8 mouse cellular contexts compared by ENCODE assay signal in genomic region chr8:105700566-105700965, GRCm38 (mm10). TPM values are rescaled to one million over a fixed set of nuclear protein-coding genes. Genes with fewer than 3 reads are reported as not detected.
DNase-seq lines count a peak whose midpoint lies in the region; ATAC-seq and TF ChIP-seq lines count a peak whose summit lies in the region.

No protein-coding gene starts in this region.

- H3K27me3 ChIP-seq in kidney, adult 2 months (replicated peaks; ENCODE audit: control insufficient read depth, insufficient read depth, low read length), result no peaks in the 10 kb centered on the region
- H3K27me3 ChIP-seq in forebrain, embryonic 10.5 days (ENCODE audit: poor library complexity, severe bottlenecking), result peaks cover 2% of the 10 kb centered on the region
- no peaks in the 10 kb centered on the region for H3K27me3 ChIP-seq in kidney, postnatal 0 days (ENCODE audit: insufficient read depth, low read length)
- H3K27me3 ChIP-seq in lung, embryonic 15.5 days, result no peaks in the 10 kb centered on the region

- H3K4me2 ChIP-seq in kidney, postnatal 0 days (ENCODE audit: low read length), result peak overlapping the region; percentile 92
- H3K4me2 ChIP-seq in lung, embryonic 15.5 days, result peak overlapping the region; percentile 84

- no peaks in the 10 kb centered on the region for H3K9me3 ChIP-seq in forebrain, embryonic 10.5 days
- H3K9me3 ChIP-seq in kidney, postnatal 0 days (replicated peaks; ENCODE audit: low read length), result no peaks in the 10 kb centered on the region
- no peaks in the 10 kb centered on the region for H3K9me3 ChIP-seq in lung, embryonic 15.5 days

- TF ChIP-seq POLR2A in kidney, adult 2 months (IDR thresholded peaks at IDR 0.05; ENCODE audit: low read depth, low read length), result no peak
- TF ChIP-seq POLR2A in olfactory bulb, adult 2 months (IDR thresholded peaks at IDR 0.05; ENCODE audit: insufficient read depth, low read depth, low read length), result no peak

- peak overlapping the region; percentile 82 for H3K4me3 ChIP-seq in kidney, adult 2 months (ENCODE audit: insufficient read depth, low read depth, low read length)
- peak overlapping the region; percentile 77 for H3K4me3 ChIP-seq in forebrain, embryonic 10.5 days
- peak overlapping the region; percentile 51 for H3K4me3 ChIP-seq in kidney, postnatal 0 days (replicated peaks; ENCODE audit: low read depth, low read length)
- H3K4me3 ChIP-seq in lung, embryonic 15.5 days, result peak overlapping the region; percentile 83
- H3K4me3 ChIP-seq in olfactory bulb, adult 2 months (ENCODE audit: insufficient read depth, low read depth, low read length), result peak overlapping the region; percentile 92

- DNase-seq in kidney, adult 2 months, result peak; percentile 70
- DNase-seq in kidney, adult 11 months, result no peak
- peak; percentile 54 for DNase-seq in MEL-GATA-1-ER (ENCODE audit: extremely low read depth, low read depth)
- no peak for DNase-seq in forebrain, embryonic 10.5 days (ENCODE audit: extremely low spot score, low spot score)
- DNase-seq in kidney, postnatal 0 days (ENCODE audit: low spot score), result peak; percentile 62
- no peak for DNase-seq in urinary bladder, postnatal 25 days (ENCODE audit: low spot score)

- no peak for TF ChIP-seq CTCF in kidney, adult 2 months (conservative IDR thresholded peaks at IDR 0.05; ENCODE audit: insufficient read depth, insufficient read length, low read depth, low read length)
- TF ChIP-seq CTCF in kidney, postnatal 0 days (IDR thresholded peaks at IDR 0.05; ENCODE audit: low read depth), result no peak
- TF ChIP-seq CTCF in olfactory bulb, adult 2 months (IDR thresholded peaks at IDR 0.05; ENCODE audit: insufficient read depth, low read depth, low read length), result no peak

- peak overlapping the region; percentile 50 for H3K9ac ChIP-seq in kidney, postnatal 0 days (ENCODE audit: low read depth, low read length)
- H3K9ac ChIP-seq in lung, embryonic 15.5 days, result peak overlapping the region; percentile 63

- ATAC-seq in kidney, postnatal 0 days (replicated peaks; ENCODE audit: low FRiP score, low read depth), result peak; percentile 18
- ATAC-seq in lung, embryonic 15.5 days (ENCODE audit: borderline replicate concordance, extremely low read depth, low FRiP score, low TSS enrichment), result peak; percentile 46

- WGBS in kidney, adult 2 months, result 0% methylated on average over 21 of the region's 21 CpGs
- WGBS in forebrain, embryonic 10.5 days, result under 1% methylated on average over 21 of the region's 21 CpGs
- 0% methylated on average over 21 of the region's 21 CpGs for WGBS in kidney, postnatal 0 days
- under 1% methylated on average over 21 of the region's 21 CpGs for WGBS in lung, embryonic 15.5 days
- under 1% methylated on average over 21 of the region's 21 CpGs for WGBS in olfactory bulb, adult 2 months

- H3K27ac ChIP-seq in kidney, adult 2 months (ENCODE audit: insufficient read depth, low read depth, low read length), result peak overlapping the region; percentile 93
- H3K27ac ChIP-seq in forebrain, embryonic 10.5 days, result peak overlapping the region; percentile 86
- H3K27ac ChIP-seq in kidney, postnatal 0 days, result peak overlapping the region; percentile 86
- peak overlapping the region; percentile 96 for H3K27ac ChIP-seq in lung, embryonic 15.5 days
- peak overlapping the region; percentile 99 for H3K27ac ChIP-seq in olfactory bulb, adult 2 months (ENCODE audit: insufficient read depth, low read depth, low read length)

- H3K36me3 ChIP-seq in kidney, adult 2 months (ENCODE audit: control insufficient read depth, insufficient read depth, low read length), result no peaks in the 10 kb centered on the region; the same call in 1 of the 2 replicates
- peaks cover 67% of the 10 kb centered on the region for H3K36me3 ChIP-seq in forebrain, embryonic 10.5 days (replicated peaks)
- peaks cover 6% of the 10 kb centered on the region; the same call in 1 of the 2 replicates for H3K36me3 ChIP-seq in kidney, postnatal 0 days (ENCODE audit: insufficient read depth, low read length)
- peaks cover 15% of the 10 kb centered on the region for H3K36me3 ChIP-seq in lung, embryonic 15.5 days

- peaks cover 4% of the 10 kb centered on the region for H3K4me1 ChIP-seq in kidney, adult 2 months (ENCODE audit: control insufficient read depth, insufficient read depth, low read length)
- peaks cover 40% of the 10 kb centered on the region for H3K4me1 ChIP-seq in forebrain, embryonic 10.5 days
- peaks cover 12% of the 10 kb centered on the region; the same call in 1 of the 2 replicates for H3K4me1 ChIP-seq in kidney, postnatal 0 days (replicated peaks; ENCODE audit: insufficient read depth, low read length)
- H3K4me1 ChIP-seq in lung, embryonic 15.5 days, result peaks cover 17% of the 10 kb centered on the region
- peaks cover 25% of the 10 kb centered on the region for H3K4me1 ChIP-seq in olfactory bulb, adult 2 months (ENCODE audit: control insufficient read depth, insufficient read depth, low read length)

RNA-seq across cellular contexts. Expression of gene Acd, which starts 0.3 kb away (rescaled TPM):
- 39.9 and 44.4 TPM in 2 replicates for polyA plus RNA-seq in kidney, adult 2 months (2012; rRNA removed)
- polyA plus RNA-seq in forebrain, embryonic 10.5 days (2016; fragmentation: Nextera tagmentation; extraction: Ambion mirVana), result 75.9 and 77.1 TPM in 2 replicates
- polyA plus RNA-seq in kidney, postnatal 0 days (2015; fragmentation: Nextera tagmentation; extraction: Ambion mirVana), result 51.2 and 53.4 TPM in 2 replicates
- polyA plus RNA-seq in lung, embryonic 15.5 days (2015; fragmentation: Nextera tagmentation; extraction: Ambion mirVana), result 61.7 and 66.5 TPM in 2 replicates
- not detected in 2 replicates for polyA plus RNA-seq in olfactory bulb, adult 2 months (2012; ENCODE audit: insufficient read depth, insufficient read length, low replicate concordance, missing spikeins)

RNA-seq across cellular contexts. Expression of gene Pard6a, which starts 0.4 kb away (rescaled TPM):
- 18.7 and 20.8 TPM in 2 replicates for polyA plus RNA-seq in kidney, adult 2 months (2012; rRNA removed)
- 22.7 and 22.8 TPM in 2 replicates for polyA plus RNA-seq in forebrain, embryonic 10.5 days (2016; fragmentation: Nextera tagmentation; extraction: Ambion mirVana)
- polyA plus RNA-seq in kidney, postnatal 0 days (2015; fragmentation: Nextera tagmentation; extraction: Ambion mirVana), result 18.7 and 19.6 TPM in 2 replicates
- polyA plus RNA-seq in lung, embryonic 15.5 days (2015; fragmentation: Nextera tagmentation; extraction: Ambion mirVana), result 16.3 and 17.6 TPM in 2 replicates
- not detected in 2 replicates for polyA plus RNA-seq in olfactory bulb, adult 2 months (2012; ENCODE audit: insufficient read depth, insufficient read length, low replicate concordance, missing spikeins)

RNA-seq across cellular contexts. Expression of gene 4933405L10Rik, which starts 6.9 kb away (rescaled TPM):
- 0.10 and 0.19 TPM in 2 replicates for polyA plus RNA-seq in kidney, adult 2 months (2012; rRNA removed)
- polyA plus RNA-seq in forebrain, embryonic 10.5 days (2016; fragmentation: Nextera tagmentation; extraction: Ambion mirVana), result 0.12 and 0.21 TPM in 2 replicates
- polyA plus RNA-seq in kidney, postnatal 0 days (2015; fragmentation: Nextera tagmentation; extraction: Ambion mirVana), result 0.11 TPM in 1 of 2 replicates, not detected in the other
- 0.17 TPM in 1 of 2 replicates, not detected in the other for polyA plus RNA-seq in lung, embryonic 15.5 days (2015; fragmentation: Nextera tagmentation; extraction: Ambion mirVana)
- polyA plus RNA-seq in olfactory bulb, adult 2 months (2012; ENCODE audit: insufficient read depth, insufficient read length, low replicate concordance, missing spikeins), result not detected in 2 replicates

RNA-seq across cellular contexts. Expression of gene Enkd1, which starts 7.4 kb away (rescaled TPM):
- 6.8 and 7.6 TPM in 2 replicates for polyA plus RNA-seq in kidney, adult 2 months (2012; rRNA removed)
- 54.3 and 56.0 TPM in 2 replicates for polyA plus RNA-seq in forebrain, embryonic 10.5 days (2016; fragmentation: Nextera tagmentation; extraction: Ambion mirVana)
- 14.6 and 17.8 TPM in 2 replicates for polyA plus RNA-seq in kidney, postnatal 0 days (2015; fragmentation: Nextera tagmentation; extraction: Ambion mirVana)
- 27.3 and 28.9 TPM in 2 replicates for polyA plus RNA-seq in lung, embryonic 15.5 days (2015; fragmentation: Nextera tagmentation; extraction: Ambion mirVana)
- not detected in 2 replicates for polyA plus RNA-seq in olfactory bulb, adult 2 months (2012; ENCODE audit: insufficient read depth, insufficient read length, low replicate concordance, missing spikeins)

RNA-seq across cellular contexts. Expression of gene Carmil2, which starts 14.5 kb away (rescaled TPM):
- 0.88 and 2.7 TPM in 2 replicates for polyA plus RNA-seq in kidney, adult 2 months (2012; rRNA removed)
- polyA plus RNA-seq in forebrain, embryonic 10.5 days (2016; fragmentation: Nextera tagmentation; extraction: Ambion mirVana), result 0.71 and 1.1 TPM in 2 replicates
- 0.28 and 0.45 TPM in 2 replicates for polyA plus RNA-seq in kidney, postnatal 0 days (2015; fragmentation: Nextera tagmentation; extraction: Ambion mirVana)
- 0.77 and 1.4 TPM in 2 replicates for polyA plus RNA-seq in lung, embryonic 15.5 days (2015; fragmentation: Nextera tagmentation; extraction: Ambion mirVana)
- polyA plus RNA-seq in olfactory bulb, adult 2 months (2012; ENCODE audit: insufficient read depth, insufficient read length, low replicate concordance, missing spikeins), result 218 TPM in 1 of 2 replicates, not detected in the other

Comparison
In these comparisons a context has a peak if more than half of its experiments do, and no peak if none do; other contexts are left out.
1. DNase-seq: peak in kidney, adult 2 months (single experiment), MEL-GATA-1-ER (single experiment) and kidney, postnatal 0 days (single experiment); none in kidney, adult 11 months (single experiment), forebrain, embryonic 10.5 days (single experiment) and urinary bladder, postnatal 25 days (single experiment).
2. RNA of gene Pard6a, which starts 0.4 kb away (polyA plus RNA-seq): 22.7 to 22.8 TPM in forebrain, embryonic 10.5 days, 18.7 to 19.6 TPM in kidney, postnatal 0 days, 18.7 to 20.8 TPM in kidney, adult 2 months and 16.3 to 17.6 TPM in lung, embryonic 15.5 days; not detected in olfactory bulb, adult 2 months; every median in the first group is over 10 times any median in the second.
3. Peak in every context shown above with its lines, with median percentiles within 50 percentile points of each other: H3K27ac ChIP-seq and H3K4me3 ChIP-seq.